Mouse (Mus musculus) frontal cortex, postnatal 25 days (tissue): ENCODE measurements around the gene Timeless.
"Not testable (repeated sequence)": the region's sequence is repeated elsewhere in the genome, so short reads cannot be mapped to it uniquely, and the experiment has no call there.

Experiments
- DNase-seq, 2 experiments: peaks; one replicate each; pipeline ENCODE4 v3.0.0; 2022; ENCODE audit warnings: low spot score in 2 of 2

Timeless gene

DNA sequence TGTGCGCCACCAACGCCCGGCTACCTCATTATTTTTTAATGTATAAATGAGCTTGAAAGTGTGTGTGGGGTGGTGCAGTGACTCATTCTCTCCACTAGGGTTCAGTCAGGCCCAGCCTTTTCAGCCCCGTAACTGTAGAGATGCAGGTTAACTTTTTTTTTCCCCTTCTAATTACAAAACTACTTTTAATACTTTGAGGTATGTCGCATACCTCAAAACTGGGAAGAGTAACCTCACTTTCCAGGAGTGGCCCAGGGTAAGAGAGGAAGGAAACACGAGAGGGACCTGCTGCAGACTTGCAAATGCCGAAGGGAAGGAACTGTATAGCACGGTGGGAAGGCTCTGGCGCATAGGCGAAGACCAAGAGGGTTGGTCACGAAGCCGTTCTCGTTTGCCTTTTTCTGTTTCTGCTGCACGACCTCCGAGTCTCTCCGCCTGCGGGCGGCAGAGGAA, 19.0 kb upstream of the Timeless start:
- DNase-seq: peak; percentile 27 to 56

DNA sequence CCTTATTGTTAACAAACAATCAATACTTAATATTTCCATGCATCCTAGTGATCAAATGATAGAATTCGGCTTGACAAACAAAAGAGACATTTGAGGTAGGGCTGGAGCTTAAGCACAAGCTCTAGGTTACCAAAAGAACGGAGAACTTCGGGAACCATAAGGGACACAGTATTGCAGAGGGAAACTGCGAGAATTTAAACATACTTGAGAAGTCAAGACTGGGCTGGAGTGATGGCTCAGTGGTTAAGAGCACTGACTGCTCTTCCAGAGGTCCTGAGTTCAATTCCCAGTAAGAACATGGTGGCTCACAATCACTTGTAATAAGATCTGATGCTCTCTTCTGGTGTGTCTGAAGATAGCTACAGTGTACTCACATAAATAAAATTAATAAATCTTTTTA, 17.8 kb upstream of the Timeless start:
- DNase-seq: not testable (repeated sequence)

DNA sequence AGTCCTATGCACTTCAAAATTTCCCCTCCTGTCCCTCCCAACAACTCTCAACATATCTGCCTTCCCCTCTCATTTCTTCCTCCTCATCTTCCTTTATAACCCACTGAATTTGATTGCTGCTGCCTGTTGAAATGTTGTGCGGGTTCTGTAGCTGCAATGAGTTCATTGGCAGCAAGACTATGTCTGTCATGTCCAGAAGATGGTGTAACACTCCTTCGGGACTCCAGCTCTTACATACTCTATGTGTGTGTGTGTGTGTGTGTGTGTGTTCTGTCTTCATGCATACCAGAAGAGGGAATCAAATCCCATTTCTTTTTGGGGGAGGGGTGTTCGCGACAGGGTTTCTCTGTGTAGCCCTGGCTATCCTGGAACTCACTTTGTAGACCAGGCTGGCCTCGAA, 16.9 kb upstream of the Timeless start:
- DNase-seq: no peak

DNA sequence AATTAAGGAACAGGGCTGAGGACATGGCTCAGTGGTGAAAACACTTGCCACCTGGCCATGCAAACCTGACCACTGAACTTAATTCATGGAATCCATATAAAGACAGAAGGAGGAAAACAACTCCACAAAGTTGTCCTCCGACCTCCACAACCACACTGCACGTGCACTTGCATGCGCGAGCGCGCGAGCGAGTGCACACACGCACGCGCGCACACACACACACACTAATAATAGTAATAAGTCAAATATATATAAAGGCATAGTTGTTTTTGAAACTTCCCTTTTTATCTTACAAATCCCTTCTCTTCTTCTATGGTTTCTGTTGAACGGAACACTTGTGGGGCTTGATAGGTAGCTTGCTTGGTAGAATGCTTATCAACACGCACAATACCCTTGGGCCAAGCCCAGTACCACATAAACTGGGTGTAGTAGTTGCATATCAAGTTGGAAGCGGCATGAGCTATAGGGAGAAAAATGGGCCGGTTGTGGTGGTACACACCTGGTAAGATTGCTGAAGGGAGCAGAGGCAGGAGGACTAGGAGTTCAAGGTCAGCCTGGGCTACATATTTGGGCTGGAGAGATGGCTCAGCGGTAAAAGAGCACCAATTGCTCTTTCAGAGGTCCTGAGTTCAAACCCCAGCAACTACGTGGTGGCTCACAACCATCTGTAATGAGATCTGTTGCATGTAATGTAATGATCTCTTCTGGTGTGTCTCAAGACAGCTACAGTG, 13.3 kb upstream of the Timeless start:
- DNase-seq: no peak

DNA sequence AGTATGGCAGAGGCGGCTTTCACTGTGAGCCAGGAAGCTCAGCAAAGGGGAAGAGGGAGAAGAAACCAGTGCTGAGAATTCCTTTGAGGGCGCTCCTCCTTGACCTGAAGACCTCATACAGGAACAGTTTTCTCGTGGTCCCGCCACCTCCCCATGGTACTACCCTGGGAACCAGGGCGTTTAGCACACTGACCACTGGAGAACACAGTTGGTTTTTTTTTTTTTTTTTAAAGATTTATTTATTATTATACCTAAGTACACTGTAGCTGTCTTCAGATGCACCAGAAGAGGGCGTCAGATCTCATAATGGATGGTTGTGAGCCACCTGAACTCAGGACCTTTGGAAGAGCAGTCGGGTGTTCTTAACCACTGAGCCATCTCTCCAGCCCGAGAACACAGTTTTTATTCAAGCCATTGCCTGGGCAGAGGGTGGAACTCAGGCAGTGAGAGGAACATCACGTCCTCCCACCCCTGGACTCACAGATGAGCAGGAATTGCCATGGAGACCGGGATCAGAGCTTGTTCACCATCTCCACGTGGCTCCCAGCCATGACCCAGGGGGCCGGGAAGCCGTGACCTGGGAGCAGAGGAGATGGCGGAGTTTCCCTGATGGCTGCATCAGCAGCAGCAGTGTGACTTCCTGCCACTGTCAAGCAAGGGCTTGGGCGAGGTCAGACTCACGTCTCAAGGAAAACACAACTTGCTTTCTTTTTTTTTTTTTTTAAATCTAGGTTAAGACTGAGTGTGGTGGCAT, 10.2 kb upstream of the Timeless start:
- no peak for DNase-seq

DNA sequence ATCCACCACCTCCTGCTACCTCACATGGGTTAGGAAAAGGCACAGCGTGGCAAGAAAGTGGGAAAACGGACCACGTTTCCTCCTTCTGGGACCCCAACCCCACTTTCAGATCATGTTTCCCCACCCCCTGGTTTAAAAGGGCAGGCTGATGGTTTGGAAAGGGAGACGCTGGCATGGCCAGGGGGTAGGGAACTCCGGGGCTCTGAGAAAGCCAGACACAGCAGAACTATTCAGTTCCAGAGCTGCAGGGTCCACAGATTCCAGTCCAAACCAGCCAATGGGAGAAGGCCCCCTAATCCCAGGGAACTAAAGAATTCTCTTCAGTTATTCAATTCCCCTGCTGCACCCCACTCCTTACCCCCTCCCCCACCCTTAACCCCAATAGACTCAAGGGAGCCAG, 6.8 kb upstream of the Timeless start:
- no peak for DNase-seq

DNA sequence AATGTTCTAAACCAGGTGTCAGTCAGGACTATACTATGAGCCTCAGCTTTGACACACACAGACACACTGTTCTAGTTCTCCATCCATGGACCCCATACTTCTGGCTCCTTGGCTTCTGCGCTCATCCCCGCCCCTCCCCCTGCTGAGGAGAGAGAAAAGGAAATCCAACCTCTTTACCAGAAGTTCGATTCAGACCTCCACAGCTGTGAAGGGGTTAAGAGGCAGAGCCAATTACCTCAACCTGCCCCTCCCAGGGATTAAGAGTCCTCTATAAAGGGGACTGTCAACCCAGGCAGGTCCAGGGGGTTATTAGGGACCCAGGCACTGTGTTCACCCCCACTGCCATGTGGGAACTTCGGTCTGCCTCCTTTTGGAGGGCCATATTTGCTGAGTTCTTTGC, 6.3 kb upstream of the Timeless start, which contains the start of gene Mip:
Mip (plus strand) TSS at position 301 of the 400 bp plus-strand sequence.
- DNase-seq: no peak

DNA sequence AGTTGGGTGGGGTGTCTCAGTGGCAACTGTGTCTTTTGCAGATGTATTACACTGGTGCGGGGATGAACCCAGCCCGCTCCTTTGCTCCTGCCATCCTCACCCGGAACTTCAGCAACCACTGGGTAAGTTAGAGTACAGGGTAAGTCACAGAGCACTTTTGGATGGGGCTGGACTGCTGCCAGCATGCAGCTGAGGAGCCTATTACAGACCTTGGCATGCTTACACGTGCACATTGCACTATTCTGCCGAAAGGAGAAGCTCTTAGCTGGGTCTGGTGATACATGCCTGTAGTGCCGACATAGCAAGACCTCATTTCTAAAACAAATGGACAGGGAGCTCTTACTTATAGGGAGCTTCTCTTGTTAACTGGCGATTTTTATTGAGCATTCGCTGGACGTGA, 4.3 kb upstream of the Timeless start:
- no peak for DNase-seq

DNA sequence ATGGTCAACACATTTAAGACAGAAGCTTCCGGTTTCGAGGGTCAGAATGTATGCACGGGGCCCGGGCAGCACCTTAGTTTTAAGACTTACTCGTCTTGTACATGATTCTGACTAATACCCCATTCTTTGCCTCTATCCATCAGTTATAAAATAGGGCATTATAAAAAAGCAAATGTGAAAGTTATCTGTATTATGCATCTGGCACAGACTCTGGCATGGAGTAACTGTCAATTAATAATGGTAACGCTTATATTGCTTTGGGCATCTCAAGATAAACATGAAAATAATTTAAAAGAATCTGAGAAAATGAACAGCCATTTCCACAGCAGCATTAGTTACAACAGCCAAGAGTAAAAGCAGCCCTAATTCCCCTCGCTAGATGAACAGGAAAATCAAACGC, 3.9 kb upstream of the Timeless start:
- DNase-seq: no peak

DNA sequence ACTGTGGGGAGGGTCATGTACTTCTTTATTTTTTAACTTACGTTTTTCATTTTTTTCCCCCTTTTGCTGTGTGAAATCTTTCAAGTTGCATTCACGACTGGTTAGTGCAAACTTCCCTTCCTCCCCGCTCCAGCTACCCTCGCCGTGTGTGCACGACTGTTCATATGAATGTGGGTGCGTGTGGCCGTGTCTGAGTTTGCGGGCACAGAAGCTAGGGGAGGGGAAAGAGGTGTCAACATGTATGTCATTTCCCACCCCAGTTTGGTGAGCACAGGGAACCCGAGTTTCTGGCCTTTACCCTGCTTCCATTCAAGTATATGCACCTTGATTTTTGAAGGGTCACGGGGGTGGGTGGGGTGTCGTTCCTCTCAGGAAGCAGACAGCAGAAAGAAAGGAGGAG, 1.3 kb upstream of the Timeless start:
- no peak for DNase-seq

DNA sequence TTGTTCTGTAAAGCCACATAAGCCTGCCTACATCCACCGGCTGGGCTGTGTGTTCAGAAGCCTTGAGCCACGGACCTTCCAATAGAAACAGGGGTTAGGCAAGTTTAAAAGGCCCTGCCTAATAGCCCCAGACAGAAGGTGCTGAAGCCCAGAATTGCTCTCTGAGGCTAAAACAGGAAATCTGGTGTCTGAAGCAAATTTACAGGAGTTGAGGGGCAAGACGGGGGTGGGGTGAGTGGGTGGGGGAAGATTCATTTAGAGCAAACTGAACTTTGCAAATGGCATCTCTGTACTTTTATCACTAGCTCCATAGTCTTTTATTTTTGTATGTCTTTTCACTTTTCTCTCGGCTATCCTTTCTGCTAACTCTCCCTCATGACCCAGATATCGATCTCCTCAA, 719 bp upstream of the Timeless start:
- DNase-seq: no peak

DNA sequence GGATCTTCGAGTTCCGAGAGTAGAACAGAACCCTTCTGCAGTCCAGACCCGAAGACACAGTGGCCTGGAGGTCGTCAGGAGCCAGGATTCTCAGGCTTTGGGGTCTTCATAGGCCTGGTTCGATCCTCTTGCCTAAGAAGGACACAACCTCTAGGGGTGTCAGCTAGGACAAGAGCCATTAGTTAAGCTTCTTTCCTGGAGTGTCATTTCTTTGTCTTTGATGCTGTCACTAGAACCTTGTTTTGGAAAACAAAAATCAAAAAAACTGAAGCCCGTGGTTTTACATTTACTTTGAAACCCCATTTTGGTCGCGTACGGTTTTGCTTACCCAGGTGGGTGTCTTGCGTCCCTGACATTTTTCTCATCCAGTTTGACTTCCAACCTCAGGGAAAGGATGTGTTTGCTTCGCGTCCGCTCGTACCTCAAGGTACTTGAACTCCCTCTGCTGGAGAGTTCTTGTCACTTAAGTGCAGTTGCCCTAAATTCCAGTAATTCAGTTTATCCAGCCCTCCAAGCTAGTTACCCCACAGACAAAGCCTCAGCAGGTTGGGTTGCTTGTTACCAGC, 638 bp downstream of the Timeless start:
- DNase-seq: peak in 1 of 2 experiments; percentile 15

DNA sequence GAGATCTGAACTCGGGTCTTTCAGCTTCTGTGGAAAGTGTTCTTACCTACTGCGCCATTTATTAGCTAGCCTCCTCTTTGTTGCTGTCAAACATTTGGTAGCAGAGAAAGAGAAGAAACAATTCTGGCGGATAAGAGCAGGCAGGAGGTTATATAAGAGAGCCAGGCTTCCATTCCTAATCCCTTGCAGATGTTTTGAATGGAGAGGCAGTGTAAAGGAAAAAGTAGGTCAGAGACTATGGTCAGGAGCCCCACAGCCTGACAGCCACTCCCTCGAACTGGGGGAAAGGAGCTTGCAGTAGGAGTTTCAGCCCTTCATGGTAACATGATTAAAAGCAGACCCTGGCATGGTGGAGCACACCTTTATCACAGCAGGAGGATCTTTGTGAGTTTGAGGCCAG, 4.5 kb downstream of the Timeless start:
- no peak for DNase-seq

DNA sequence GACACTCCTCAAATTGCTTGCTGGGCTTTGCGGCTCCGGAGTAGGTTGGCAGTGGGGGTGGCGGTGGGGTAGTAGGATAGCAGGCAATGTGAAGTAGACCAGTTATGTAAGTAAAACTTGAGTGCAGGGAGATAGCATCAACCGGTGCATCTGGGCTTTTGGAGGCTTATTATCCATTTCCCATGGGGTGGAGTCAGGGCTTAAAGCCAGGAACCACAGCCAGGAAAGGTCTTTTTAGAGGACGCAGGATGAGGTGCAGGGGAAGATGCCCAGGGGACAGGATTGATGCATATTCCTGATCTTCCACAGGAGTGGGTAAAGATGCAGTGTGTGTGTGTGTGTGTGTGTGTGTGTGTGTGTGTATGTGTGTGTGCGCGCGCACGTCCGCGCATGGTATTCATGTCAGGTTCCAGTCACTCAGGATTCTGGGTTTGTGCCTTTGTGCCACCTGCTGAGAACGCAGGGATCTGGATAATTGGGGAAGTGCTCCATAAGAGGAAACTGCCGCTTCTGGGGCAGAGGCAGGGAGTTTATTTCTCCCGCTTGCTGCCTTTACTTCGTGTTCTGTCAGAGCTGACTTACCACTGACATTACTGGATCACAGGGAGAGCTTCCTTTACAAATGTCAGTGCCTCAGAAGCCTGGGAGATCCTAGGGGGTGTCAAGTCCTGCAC, 6.1 kb downstream of the Timeless start:
- no peak for DNase-seq

DNA sequence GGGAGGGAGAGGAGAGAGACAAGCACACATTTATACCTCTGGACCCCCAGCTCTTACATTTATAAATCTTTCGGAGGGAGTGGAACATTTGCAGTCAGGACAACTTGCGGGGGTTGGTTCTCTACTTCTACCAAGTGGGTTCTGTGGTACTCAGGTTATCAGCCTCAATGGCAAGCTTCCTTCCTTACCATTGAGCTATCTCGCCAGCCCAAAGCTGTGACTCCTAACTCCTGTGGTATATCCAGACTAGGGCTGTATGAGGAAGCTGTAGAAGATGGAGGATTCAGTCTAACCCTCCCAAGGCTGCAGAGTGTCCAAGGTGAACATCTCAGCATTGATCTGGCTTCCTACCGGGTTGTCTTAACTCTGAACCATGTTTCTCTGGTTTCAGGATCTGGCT, 7.3 kb downstream of the Timeless start:
- no peak for DNase-seq

DNA sequence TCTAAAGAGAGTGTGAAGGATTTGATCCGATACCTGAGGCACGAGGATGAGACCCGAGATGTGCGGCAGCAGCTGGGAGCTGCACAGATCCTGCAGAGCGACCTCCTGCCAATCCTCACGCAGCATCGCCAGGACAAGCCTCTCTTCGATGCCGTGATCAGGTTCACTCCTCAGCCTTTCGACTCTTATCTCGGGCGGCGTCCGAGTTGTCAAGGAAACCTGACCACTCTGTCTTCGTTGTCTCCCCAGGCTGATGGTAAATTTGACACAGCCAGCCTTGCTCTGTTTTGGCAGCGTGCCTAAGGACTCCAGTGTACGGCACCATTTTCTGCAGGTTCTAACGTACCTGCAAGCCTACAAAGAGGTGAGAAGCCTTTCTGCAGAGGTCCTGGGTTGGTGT, 8.3 kb downstream of the Timeless start:
- no peak for DNase-seq

DNA sequence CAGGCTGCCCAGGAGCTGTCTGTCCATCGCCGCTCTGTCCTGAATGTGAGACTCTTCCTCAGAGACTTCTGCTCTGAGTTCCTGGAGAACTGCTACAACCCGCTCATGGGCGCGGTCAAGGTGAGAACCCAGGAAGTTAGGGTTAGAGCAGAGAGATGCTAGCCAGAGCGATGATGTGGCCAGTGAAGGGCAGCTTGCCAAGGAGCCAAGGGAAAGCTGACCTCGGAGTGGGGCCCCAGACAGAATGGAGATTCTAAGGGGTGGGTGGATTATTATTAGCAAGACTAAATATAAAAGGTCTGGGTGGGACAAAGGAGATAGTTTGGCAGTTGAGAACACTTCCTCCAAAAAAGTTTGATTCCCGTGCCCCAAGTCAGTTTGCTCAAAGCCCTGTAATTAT, 11.4 kb downstream of the Timeless start:
- DNase-seq: no peak

DNA sequence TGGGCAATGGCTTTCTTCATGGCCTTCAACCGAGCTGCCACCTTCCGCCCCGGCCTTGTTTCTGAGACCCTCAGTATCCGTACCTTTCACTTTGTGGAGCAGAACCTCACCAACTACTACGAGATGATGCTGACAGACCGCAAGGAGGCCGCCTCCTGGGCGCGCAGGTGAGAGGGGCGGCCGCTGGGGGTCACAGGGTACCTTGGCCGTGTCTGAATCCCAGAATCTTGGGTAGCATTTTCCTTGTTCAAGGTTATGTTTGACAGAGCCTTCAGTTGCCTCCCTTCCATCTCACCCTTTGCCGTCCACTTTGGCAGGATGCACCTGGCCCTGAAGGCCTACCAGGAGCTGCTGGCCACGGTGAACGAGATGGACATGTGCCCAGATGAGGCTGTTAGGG, 12.3 kb downstream of the Timeless start:
- no peak for DNase-seq

DNA sequence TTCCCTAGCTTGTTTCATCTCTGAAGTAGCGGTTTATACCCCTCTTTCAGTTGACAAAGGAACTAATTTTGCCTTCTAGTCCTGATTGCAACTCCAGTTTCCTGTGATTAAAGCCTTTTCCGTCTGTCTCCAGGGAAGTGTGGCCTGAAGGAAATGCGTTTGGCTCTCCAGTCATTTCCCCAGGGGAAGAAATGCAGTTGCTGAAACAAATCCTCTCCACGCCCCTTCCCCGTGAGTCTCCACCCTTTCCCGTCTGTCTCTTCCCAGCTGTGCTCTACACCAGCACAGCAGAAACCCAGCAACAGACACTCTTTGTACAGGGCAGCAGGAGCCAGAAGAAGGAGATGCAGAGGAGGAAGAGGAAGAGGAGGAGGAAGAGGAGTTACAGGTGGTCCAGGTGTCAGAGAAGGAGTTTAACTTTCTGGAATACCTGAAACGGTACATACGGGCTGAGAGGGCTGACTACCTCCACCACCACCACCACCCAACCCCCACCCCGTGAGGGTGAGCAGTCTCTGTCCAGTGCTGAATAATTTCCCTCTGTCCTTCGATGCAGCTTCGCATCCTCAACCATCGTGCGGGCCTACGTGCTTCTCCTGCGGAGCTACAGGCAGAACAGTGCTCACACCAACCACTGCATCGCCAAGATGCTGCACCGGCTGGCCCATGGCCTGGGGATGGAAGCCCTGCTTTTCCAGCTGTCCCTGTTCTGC, 15.3 kb downstream of the Timeless start:
- DNase-seq: no peak

DNA sequence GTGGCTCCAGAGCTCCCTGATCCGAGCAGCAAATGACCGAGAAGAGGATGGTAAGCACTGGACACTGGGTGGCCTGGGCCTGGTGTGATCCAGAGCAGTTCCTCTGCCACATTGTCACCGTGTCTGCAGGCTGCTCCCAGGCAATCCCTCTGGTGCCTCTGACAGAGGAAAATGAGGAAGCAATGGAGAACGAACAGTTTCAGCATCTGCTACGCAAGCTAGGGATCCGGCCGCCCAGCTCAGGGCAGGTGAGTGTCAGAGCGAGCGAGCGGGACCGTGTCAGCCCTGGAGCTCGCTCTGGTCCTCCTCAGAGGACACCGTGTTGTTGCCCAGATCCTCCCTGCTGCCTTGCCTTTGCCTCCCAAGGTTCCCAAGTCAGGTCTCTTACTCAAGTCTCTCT, 18.7 kb downstream of the Timeless start:
- DNase-seq: no peak

DNA sequence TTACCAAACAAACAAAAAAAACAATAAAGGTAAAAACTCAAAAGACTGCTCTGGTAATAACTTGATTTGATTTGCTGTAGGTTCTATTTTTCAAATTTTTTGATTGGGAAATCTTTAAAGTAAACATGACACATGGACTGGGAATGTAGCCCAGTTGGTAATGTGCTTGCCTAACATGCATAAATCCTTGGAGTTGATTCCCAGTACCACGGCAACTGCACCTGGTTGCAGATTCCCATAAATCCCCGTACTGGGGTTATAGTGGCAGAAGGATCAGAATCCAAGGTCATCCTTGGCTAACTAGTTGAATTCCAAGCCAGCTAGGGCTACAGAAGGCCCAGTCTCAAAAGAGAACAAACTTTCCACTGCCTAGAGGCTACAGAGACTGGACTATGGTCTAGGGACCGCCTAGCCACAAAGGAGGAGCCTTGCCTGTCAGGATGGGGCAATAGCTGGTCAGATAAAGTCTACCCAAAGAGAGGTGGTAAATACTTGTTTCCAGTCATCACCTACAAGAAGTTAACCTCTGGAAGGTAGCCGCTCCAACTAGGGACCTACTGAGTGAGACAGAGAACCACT, 21.9 kb downstream of the Timeless start, which contains the start of gene Apon:
Apon (plus strand) TSS at position 420 of the 579 bp plus-strand sequence.
- DNase-seq: no peak
